Mouse (Mus musculus) megakaryocyte, embryonic 14.5 days (primary cell): ENCODE measurements around the gene Capn12. TPM values are rescaled to one million over a fixed set of nuclear protein-coding genes. Genes with fewer than 3 reads are reported as not detected.

Experiments
- H3K27me3 ChIP-seq: replicated peaks from 2 replicates; pipeline ENCODE3; 2012; ENCODE audit warnings: inconsistent platforms
- H3K36me3 ChIP-seq: replicated peaks from 2 replicates; pipeline ENCODE3; 2012; ENCODE audit warnings: low read length, inconsistent platforms, mixed read lengths
- H3K4me1 ChIP-seq: 2 replicates; pipeline ENCODE4 v1.6.1; 2012; ENCODE audit warnings: inconsistent platforms
- H3K4me3 ChIP-seq: replicated peaks from 2 replicates; pipeline ENCODE3; 2012; ENCODE audit warnings: moderate library complexity, mild to moderate bottlenecking, inconsistent platforms
- H3K9me3 ChIP-seq: 2 replicates; pipeline ENCODE4 v1.6.1; 2012; ENCODE audit warnings: inconsistent platforms
- FLI1 ChIP-seq: IDR thresholded peaks from 2 replicates; pipeline ENCODE4 v1.6.1; 2012; ENCODE audit warnings: low read length, inconsistent platforms, mixed read lengths
- GATA1 ChIP-seq: IDR thresholded peaks from 3 replicates; pipeline ENCODE4 v1.6.1; 2012; ENCODE audit warnings: mixed read lengths, low read length, inconsistent platforms, borderline replicate concordance
- polyA plus RNA-seq: library from polyadenylated mRNA; stranded (reverse); fragments of >175 nt; gene quantifications from 2 replicates; pipeline ENCODE4 v1.2.3, GENCODE M21; 2012; ENCODE audit warnings: low replicate concordance; ENCODE audit not compliant: insufficient read depth

The Capn12 gene
- polyA plus RNA-seq, 1 experiment, result 0.08 TPM

- Histone ChIP-seq H3K9me3 (no peaks in the 10 kb centered on the region), H3K27me3 (no peaks in the 10 kb centered on the region), H3K4me1 (peaks cover 59% of the 10 kb centered on the region), H3K4me3 (no peak overlapping the region), H3K36me3 (peaks cover 99% of the 10 kb centered on the region)
- no peak for TF ChIP-seq GATA1
- no peak for TF ChIP-seq FLI1
Observed at GRCm38 (mm10) chr7:28897661-28898060, 16.4 kb downstream of the Capn12 start.

GRCm38 (mm10) chr7:28899972-28900371 lies 18.8 kb downstream of the Capn12 start:
- Histone ChIP-seq H3K36me3 (peaks cover 100% of the 10 kb centered on the region), H3K27me3 (no peaks in the 10 kb centered on the region), H3K9me3 (no peaks in the 10 kb centered on the region), H3K4me1 (peaks cover 46% of the 10 kb centered on the region), H3K4me3 (no peak overlapping the region)
- TF ChIP-seq GATA1 (no peak), FLI1 (no peak)

GRCm38 (mm10) chr7:28901311-28902125 lies 20.3 kb downstream of the Capn12 start:
- Histone ChIP-seq H3K27me3 (no peaks in the 10 kb centered on the region), H3K4me1 (peaks cover 30% of the 10 kb centered on the region), H3K4me3 (no peak overlapping the region), H3K36me3 (peaks cover 100% of the 10 kb centered on the region), H3K9me3 (no peaks in the 10 kb centered on the region)
- TF ChIP-seq GATA1, result no peak
- TF ChIP-seq FLI1, result no peak

- TF ChIP-seq GATA1 (no peak), FLI1 (no peak)
- H3K36me3 ChIP-seq, result peaks cover 100% of the 10 kb centered on the region
- peaks cover 29% of the 10 kb centered on the region for H3K4me1 ChIP-seq
Observed at GRCm38 (mm10) chr7:28902180-28902579, 21.0 kb downstream of the Capn12 start.

GRCm38 (mm10) chr7:28902809-28903208 lies 21.6 kb downstream of the Capn12 start:
- TF ChIP-seq GATA1 (no peak), FLI1 (no peak)
- H3K36me3 ChIP-seq, result peaks cover 100% of the 10 kb centered on the region
- no peaks in the 10 kb centered on the region for H3K27me3 ChIP-seq
- H3K4me1 ChIP-seq, result peaks cover 29% of the 10 kb centered on the region
- H3K4me3 ChIP-seq, result no peak overlapping the region
- H3K9me3 ChIP-seq, result no peaks in the 10 kb centered on the region

More at GRCm38 (mm10) chr7:28902180-28902579, 21.0 kb downstream of the Capn12 start:
- Histone ChIP-seq H3K9me3 (no peaks in the 10 kb centered on the region), H3K4me3 (no peak overlapping the region), H3K27me3 (no peaks in the 10 kb centered on the region)

GRCm38 (mm10) chr7:28903778-28904177 lies 22.6 kb downstream of the Capn12 start:
- no peaks in the 10 kb centered on the region for H3K27me3 ChIP-seq
- no peak overlapping the region for H3K4me3 ChIP-seq
- peaks cover 100% of the 10 kb centered on the region for H3K36me3 ChIP-seq
- peaks cover 30% of the 10 kb centered on the region for H3K4me1 ChIP-seq
- TF ChIP-seq GATA1 (no peak), FLI1 (no peak)
- no peaks in the 10 kb centered on the region for H3K9me3 ChIP-seq

GRCm38 (mm10) chr7:28907195-28907594 lies 26.0 kb downstream of the Capn12 start:
- Histone ChIP-seq H3K9me3 (no peaks in the 10 kb centered on the region), H3K4me3 (peak overlapping the region; percentile 44)

GRCm38 (mm10) chr7:28911632-28912031 lies 30.4 kb downstream of the Capn12 start:
- TF ChIP-seq FLI1 (no peak), GATA1 (no peak)
- Histone ChIP-seq H3K9me3 (no peaks in the 10 kb centered on the region), H3K36me3 (peaks cover 100% of the 10 kb centered on the region), H3K27me3 (no peaks in the 10 kb centered on the region), H3K4me1 (peaks cover 76% of the 10 kb centered on the region), H3K4me3 (no peak overlapping the region)

More at GRCm38 (mm10) chr7:28907195-28907594, 26.0 kb downstream of the Capn12 start:
- peaks cover 44% of the 10 kb centered on the region for H3K4me1 ChIP-seq
- peaks cover 100% of the 10 kb centered on the region for H3K36me3 ChIP-seq
- TF ChIP-seq FLI1, result no peak
- TF ChIP-seq GATA1, result no peak
- no peaks in the 10 kb centered on the region for H3K27me3 ChIP-seq

- no peaks in the 10 kb centered on the region for H3K27me3 ChIP-seq
- no peak overlapping the region for H3K4me3 ChIP-seq
- H3K36me3 ChIP-seq, result peaks cover 100% of the 10 kb centered on the region
- TF ChIP-seq GATA1, result no peak
- no peak for TF ChIP-seq FLI1
- H3K9me3 ChIP-seq, result no peaks in the 10 kb centered on the region
- peaks cover 77% of the 10 kb centered on the region for H3K4me1 ChIP-seq
Observed at GRCm38 (mm10) chr7:28913171-28913570, 31.9 kb downstream of the Capn12 start.

- Histone ChIP-seq H3K4me1 (peaks cover 92% of the 10 kb centered on the region), H3K36me3 (peaks cover 100% of the 10 kb centered on the region), H3K9me3 (no peaks in the 10 kb centered on the region), H3K4me3 (no peak overlapping the region), H3K27me3 (no peaks in the 10 kb centered on the region)
- TF ChIP-seq FLI1 (no peak), GATA1 (no peak)
Observed at GRCm38 (mm10) chr7:28916491-28916890, 35.3 kb downstream of the Capn12 start.
